ENCODE assay signal across 22 mouse cellular contexts in the genomic region with DNA sequence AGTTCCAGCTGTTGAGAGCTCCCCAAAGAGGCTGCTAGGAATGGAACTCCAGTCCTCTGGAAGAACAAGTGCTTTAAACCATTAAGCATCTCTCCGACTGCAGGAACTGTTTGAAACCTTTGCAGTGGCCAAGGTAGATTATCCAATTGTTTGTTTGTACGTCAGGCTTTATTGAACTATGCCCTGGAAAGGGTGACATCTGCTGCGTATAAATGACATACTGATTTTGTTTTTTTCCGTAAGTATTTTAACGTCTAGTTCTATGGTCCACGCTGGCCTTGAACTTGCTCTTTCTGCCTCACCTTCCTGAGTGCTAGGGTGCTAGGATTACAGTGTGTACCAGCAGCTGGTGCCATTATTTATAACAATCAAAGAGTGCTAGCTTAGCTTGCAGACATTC. TPM values are rescaled to one million over a fixed set of nuclear protein-coding genes. Genes with fewer than 3 reads are reported as not detected.
DNase-seq lines count a peak whose midpoint lies in the region; ATAC-seq and TF ChIP-seq lines count a peak whose summit lies in the region.
"Had no signal": no experiment of that assay in that cellular context is flagged by ENCODE, and none has a peak within 500 bp of the region (broad histone marks: within the 10 kb centered on the region; RNA-seq: fewer than 3 reads in every experiment).

No protein-coding gene starts in this region.

- H3K27ac ChIP-seq in kidney, adult 2 months (ENCODE audit: insufficient read depth, low read depth, low read length): peak overlapping the region; percentile 61; the same call in 1 of the 2 replicates
- H3K27ac ChIP-seq in liver, embryonic 15.5 days (replicated peaks): peak overlapping the region; percentile 38
- H3K27ac ChIP-seq in liver, embryonic 12.5 days: no peak overlapping the region
- 0 out of 2 replicates have a peak overlapping the region, but pooled peaks have one; percentile 22 for H3K27ac ChIP-seq in spleen, adult 2 months (ENCODE audit: insufficient read depth, low read length)
- H3K27ac ChIP-seq: embryonic facial prominence, embryonic 12.5 days; embryonic facial prominence, embryonic 15.5 days; gastrocnemius, adult 2 months; hindbrain, embryonic 12.5 days; hindbrain, embryonic 15.5 days had no signal

- no peaks in the 10 kb centered on the region for H3K36me3 ChIP-seq in kidney, adult 2 months (ENCODE audit: control insufficient read depth, insufficient read depth, low read length)
- H3K36me3 ChIP-seq in liver, embryonic 15.5 days (replicated peaks): no peaks in the 10 kb centered on the region
- no peaks in the 10 kb centered on the region for H3K36me3 ChIP-seq in liver, embryonic 12.5 days
- H3K36me3 ChIP-seq in spleen, adult 2 months (ENCODE audit: control insufficient read depth, insufficient read depth, low read length): no peaks in the 10 kb centered on the region
- H3K36me3 ChIP-seq: embryonic facial prominence, embryonic 12.5 days; embryonic facial prominence, embryonic 15.5 days; hindbrain, embryonic 12.5 days; hindbrain, embryonic 15.5 days had no signal

- H3K9me3 ChIP-seq in liver, embryonic 15.5 days (replicated peaks): no peaks in the 10 kb centered on the region
- H3K9me3 ChIP-seq in liver, embryonic 12.5 days (replicated peaks): no peaks in the 10 kb centered on the region
- H3K9me3 ChIP-seq: embryonic facial prominence, embryonic 12.5 days; embryonic facial prominence, embryonic 15.5 days; hindbrain, embryonic 12.5 days; hindbrain, embryonic 15.5 days had no signal

- no peaks in the 10 kb centered on the region for H3K27me3 ChIP-seq in kidney, adult 2 months (replicated peaks; ENCODE audit: control insufficient read depth, insufficient read depth, low read length)
- no peaks in the 10 kb centered on the region for H3K27me3 ChIP-seq in liver, embryonic 15.5 days
- H3K27me3 ChIP-seq in liver, embryonic 12.5 days (replicated peaks): no peaks in the 10 kb centered on the region
- H3K27me3 ChIP-seq in spleen, adult 2 months (ENCODE audit: control insufficient read depth, insufficient read depth, low read length): no peaks in the 10 kb centered on the region
- H3K27me3 ChIP-seq: embryonic facial prominence, embryonic 12.5 days; embryonic facial prominence, embryonic 15.5 days; hindbrain, embryonic 12.5 days; hindbrain, embryonic 15.5 days had no signal

- TF ChIP-seq CTCF in kidney, adult 2 months (conservative IDR thresholded peaks at IDR 0.05; ENCODE audit: insufficient read depth, insufficient read length, low read depth, low read length): no peak
- TF ChIP-seq CTCF in spleen, adult 2 months (IDR thresholded peaks at IDR 0.05; ENCODE audit: extremely low read depth, insufficient read depth, insufficient read length, insufficient replicate concordance): no peak

- H3K4me2 ChIP-seq in liver, embryonic 15.5 days: 0 out of 2 replicates have a peak overlapping the region, but pooled peaks have one; percentile 1
- H3K4me2 ChIP-seq in liver, embryonic 12.5 days: no peak overlapping the region
- H3K4me2 ChIP-seq: embryonic facial prominence, embryonic 12.5 days; embryonic facial prominence, embryonic 15.5 days; heart, embryonic 11.5 days; hindbrain, embryonic 12.5 days; hindbrain, embryonic 15.5 days had no signal

- no peak for DNase-seq in kidney, adult 2 months
- no peak for DNase-seq in kidney, postnatal 25 days
- no peak for DNase-seq in spleen, adult 2 months (ENCODE audit: low read depth in 1 of 2, low spot score in 2 of 2)
- no peak for DNase-seq in spleen, postnatal 36 days (ENCODE audit: low spot score in 2 of 2)
- DNase-seq: adrenal gland, adult 8-10 months; adrenal gland, postnatal 25 days; cerebellum, adult 18-20 months; cerebellum, adult 9-10 months; cerebellum, postnatal 14 days; forebrain, postnatal 0 days; gastrocnemius, adult 2 months; gastrocnemius, postnatal 14 days; heart, adult 11 months had no signal

- 84% methylated on average over 6 of the region's 6 CpGs for WGBS in kidney, adult 2 months
- WGBS in liver, embryonic 15.5 days (ENCODE audit: insufficient replicate concordance): 80% methylated on average over 6 of the region's 6 CpGs
- 83% methylated on average over 6 of the region's 6 CpGs for WGBS in liver, embryonic 12.5 days (ENCODE audit: insufficient replicate concordance)
- 93% methylated on average over 6 of the region's 6 CpGs for WGBS in spleen, adult 2 months

- no peak for ATAC-seq in liver, embryonic 15.5 days (ENCODE audit: insufficient read depth)
- ATAC-seq in liver, embryonic 12.5 days: no peak
- ATAC-seq: activated CD4-positive, CD25-positive, alpha-beta regulatory T cell, adult 4 months; forebrain, embryonic 14.5 days; forebrain, postnatal 0 days had no signal

- no peak for TF ChIP-seq POLR2A in kidney, adult 2 months (IDR thresholded peaks at IDR 0.05; ENCODE audit: low read depth, low read length)
- TF ChIP-seq POLR2A in spleen, adult 2 months (IDR thresholded peaks at IDR 0.05; ENCODE audit: low read depth, low read length): no peak

- H3K4me1 ChIP-seq in kidney, adult 2 months (ENCODE audit: control insufficient read depth, insufficient read depth, low read length): peaks cover 17% of the 10 kb centered on the region; the same call in 1 of the 2 replicates
- H3K4me1 ChIP-seq in liver, embryonic 15.5 days (replicated peaks): peaks cover 58% of the 10 kb centered on the region
- H3K4me1 ChIP-seq in liver, embryonic 12.5 days: peaks cover 26% of the 10 kb centered on the region
- peaks cover 3% of the 10 kb centered on the region; the same call in 1 of the 2 replicates for H3K4me1 ChIP-seq in spleen, adult 2 months (ENCODE audit: control insufficient read depth, insufficient read depth, insufficient read length)
- H3K4me1 ChIP-seq: embryonic facial prominence, embryonic 12.5 days; embryonic facial prominence, embryonic 15.5 days; hindbrain, embryonic 12.5 days; hindbrain, embryonic 15.5 days had no signal

- H3K4me3 ChIP-seq in kidney, adult 2 months (ENCODE audit: insufficient read depth, low read depth, low read length): no peak overlapping the region
- no peak overlapping the region for H3K4me3 ChIP-seq in liver, embryonic 15.5 days (replicated peaks)
- no peak overlapping the region for H3K4me3 ChIP-seq in liver, embryonic 12.5 days
- H3K4me3 ChIP-seq in spleen, adult 2 months (ENCODE audit: extremely low read depth, insufficient read depth, insufficient read length): no peak overlapping the region
- H3K4me3 ChIP-seq: embryonic facial prominence, embryonic 12.5 days; embryonic facial prominence, embryonic 15.5 days; gastrocnemius, adult 2 months; hindbrain, embryonic 12.5 days; hindbrain, embryonic 15.5 days had no signal

- H3K9ac ChIP-seq in liver, embryonic 15.5 days: no peak overlapping the region
- H3K9ac ChIP-seq in liver, embryonic 12.5 days: no peak overlapping the region
- H3K9ac ChIP-seq: embryonic facial prominence, embryonic 12.5 days; embryonic facial prominence, embryonic 15.5 days; forebrain, postnatal 0 days; hindbrain, embryonic 12.5 days; hindbrain, embryonic 15.5 days had no signal

RNA-seq across cellular contexts. Expression of gene Rassf3, which starts 13.8 kb away (rescaled TPM):
- polyA plus RNA-seq in kidney, adult 2 months (2012; rRNA removed): 31.1 and 35.3 TPM in 2 replicates
- polyA plus RNA-seq in liver, embryonic 15.5 days (2015; fragmentation: Nextera tagmentation; extraction: Ambion mirVana): 11.3 and 11.9 TPM in 2 replicates
- polyA plus RNA-seq in liver, embryonic 12.5 days (2016; fragmentation: Nextera tagmentation; extraction: Ambion mirVana): 12.3 and 12.8 TPM in 2 replicates
- 20.4 and 26.2 TPM in 2 replicates for polyA plus RNA-seq in spleen, adult 2 months (2012; rRNA removed)
